9 mouse cellular contexts compared by ENCODE assay signal in the genomic region with DNA sequence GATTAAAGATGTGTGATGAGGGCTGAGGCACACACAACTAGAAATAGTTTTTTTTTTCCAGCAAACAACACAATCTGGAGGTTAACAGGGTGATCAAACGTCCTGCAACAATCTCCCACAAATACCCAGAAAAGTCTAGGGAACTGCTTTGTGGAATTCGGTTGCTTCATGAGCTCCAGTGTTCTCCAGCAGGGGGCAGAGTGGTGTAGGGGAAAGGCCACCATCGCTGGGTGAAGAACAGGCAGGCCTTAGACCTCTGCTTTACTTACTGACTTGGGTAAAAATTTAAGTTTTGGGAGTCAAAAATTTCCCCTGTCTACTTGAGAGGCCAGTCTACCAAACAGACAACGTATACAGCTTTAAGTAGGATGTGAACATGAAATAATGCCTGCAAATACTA. TPM values are rescaled to one million over a fixed set of nuclear protein-coding genes. Genes with fewer than 3 reads are reported as not detected.
DNase-seq lines count a peak whose midpoint lies in the region; ATAC-seq and TF ChIP-seq lines count a peak whose summit lies in the region.
"Had no signal": no experiment of that assay in that cellular context is flagged by ENCODE, and none has a peak within 500 bp of the region (broad histone marks: within the 10 kb centered on the region; RNA-seq: fewer than 3 reads in every experiment).

No protein-coding gene starts in this region.

- no peak overlapping the region for H3K4me3 ChIP-seq in bone marrow macrophage, adult 2 months (ENCODE audit: insufficient read depth, low read length)
- no peak overlapping the region for H3K4me3 ChIP-seq in kidney, postnatal 0 days (replicated peaks; ENCODE audit: low read depth, low read length)
- no peak overlapping the region for H3K4me3 ChIP-seq in lung, adult 2 months (replicated peaks; ENCODE audit: extremely low read depth, low read depth, low read length)
- H3K4me3 ChIP-seq: neural tube, embryonic 12.5 days had no signal

- no peak overlapping the region for H3K27ac ChIP-seq in bone marrow macrophage, adult 2 months (ENCODE audit: insufficient read depth, low read depth, low read length)
- no peak overlapping the region for H3K27ac ChIP-seq in kidney, postnatal 0 days
- H3K27ac ChIP-seq: neural tube, embryonic 12.5 days had no signal

- peak; percentile 91 for DNase-seq in 3T3-L1 (ENCODE audit: low read depth, low spot score)
- peak; percentile 83 for DNase-seq in CD4-positive, CD25-positive, alpha-beta regulatory T cell, adult 2 months (ENCODE audit: low read depth, low spot score)
- DNase-seq in kidney, postnatal 0 days (ENCODE audit: low spot score) = peak; percentile 89
- peak; percentile 77 for DNase-seq in lung, adult 2 months
- peak; percentile 66 to 88 for DNase-seq in right cerebral cortex, adult 2 months (ENCODE audit: low spot score in 2 of 2)
- peak; percentile 34 for DNase-seq in urinary bladder, postnatal 10 days (ENCODE audit: low spot score)

- no peaks in the 10 kb centered on the region for H3K36me3 ChIP-seq in kidney, postnatal 0 days (ENCODE audit: insufficient read depth, low read length)
- H3K36me3 ChIP-seq: neural tube, embryonic 12.5 days had no signal

- H3K9ac ChIP-seq in kidney, postnatal 0 days (ENCODE audit: low read depth, low read length) = no peak overlapping the region
- H3K9ac ChIP-seq: neural tube, embryonic 12.5 days had no signal

- no peaks in the 10 kb centered on the region for H3K9me3 ChIP-seq in kidney, postnatal 0 days (replicated peaks; ENCODE audit: low read length)
- H3K9me3 ChIP-seq: neural tube, embryonic 12.5 days had no signal

- ATAC-seq in erythroid progenitor cell, adult 5-6 weeks (replicated peaks; ENCODE audit: low FRiP score, poor library complexity, severe bottlenecking) = peak; percentile 75
- no peak for ATAC-seq in kidney, postnatal 0 days (replicated peaks; ENCODE audit: low FRiP score, low read depth)

- H3K4me1 ChIP-seq in bone marrow macrophage, adult 2 months (ENCODE audit: control insufficient read depth, insufficient read depth, low read length) = peaks cover 13% of the 10 kb centered on the region
- no peaks in the 10 kb centered on the region for H3K4me1 ChIP-seq in kidney, postnatal 0 days (replicated peaks; ENCODE audit: insufficient read depth, low read length)
- no peaks in the 10 kb centered on the region; the same call in 1 of the 2 replicates for H3K4me1 ChIP-seq in lung, adult 2 months (ENCODE audit: control insufficient read depth, insufficient read depth, low read length)
- H3K4me1 ChIP-seq: neural tube, embryonic 12.5 days had no signal

- no peak for TF ChIP-seq POLR2A in bone marrow macrophage, adult 2 months (IDR thresholded peaks at IDR 0.05; ENCODE audit: borderline replicate concordance, low read depth, low read length)
- TF ChIP-seq POLR2A in lung, adult 2 months (IDR thresholded peaks at IDR 0.05; ENCODE audit: borderline replicate concordance, extremely low read depth, low read depth, low read length) = no peak

- H3K4me2 ChIP-seq in kidney, postnatal 0 days (ENCODE audit: low read length) = no peak overlapping the region
- H3K4me2 ChIP-seq: neural tube, embryonic 12.5 days had no signal

- no peaks in the 10 kb centered on the region for H3K27me3 ChIP-seq in kidney, postnatal 0 days (ENCODE audit: insufficient read depth, low read length)
- H3K27me3 ChIP-seq: neural tube, embryonic 12.5 days had no signal

- peak; percentile 64 for TF ChIP-seq CTCF in bone marrow macrophage, adult 2 months (IDR thresholded peaks at IDR 0.05; ENCODE audit: low read depth, low read length)
- peak; percentile 96 for TF ChIP-seq CTCF in kidney, postnatal 0 days (IDR thresholded peaks at IDR 0.05; ENCODE audit: low read depth)
- TF ChIP-seq CTCF in lung, adult 2 months (IDR thresholded peaks at IDR 0.05; ENCODE audit: insufficient read depth, low read length) = peak; percentile 89

- 7% methylated on average over 4 of the region's 4 CpGs for whole genome bisulfite sequencing in kidney, postnatal 0 days
- 12% methylated on average over 4 of the region's 4 CpGs for WGBS in lung, adult 2 months

RNA-seq across cellular contexts. Expression of a gene that starts 8.2 kb away (rescaled TPM):
- 34.2 and 36.0 TPM in 2 replicates for polyA plus RNA-seq in bone marrow macrophage, adult 2 months (2012; ENCODE audit: insufficient read depth, insufficient read length, missing spikeins)
- 28.1 and 33.5 TPM in 2 replicates for total RNA-seq in erythroid progenitor cell, adult 5-6 weeks (2015; ENCODE audit: low replicate concordance)
- total RNA-seq in erythroid progenitor cell, adult 5-6 weeks (2017; ENCODE audit: low replicate concordance) = 22.2 and 30.9 TPM in 2 replicates
- 17.4 and 18.2 TPM in 2 replicates for polyA plus RNA-seq in kidney, postnatal 0 days (2015; fragmentation: Nextera tagmentation; extraction: Ambion mirVana)
- polyA plus RNA-seq in lung, adult 2 months (2012; rRNA removed) = 9.5 and 13.5 TPM in 2 replicates

RNA-seq across cellular contexts. Expression of a gene that starts 39.1 kb away (rescaled TPM):
- not detected in 2 replicates for polyA plus RNA-seq in bone marrow macrophage, adult 2 months (2012; ENCODE audit: insufficient read depth, insufficient read length, missing spikeins)
- total RNA-seq in erythroid progenitor cell, adult 5-6 weeks (2015; ENCODE audit: low replicate concordance) = not detected in 2 replicates
- total RNA-seq in erythroid progenitor cell, adult 5-6 weeks (2017; ENCODE audit: low replicate concordance) = not detected in 2 replicates
- 52.9 and 55.6 TPM in 2 replicates for polyA plus RNA-seq in kidney, postnatal 0 days (2015; fragmentation: Nextera tagmentation; extraction: Ambion mirVana)
- 0.65 and 0.99 TPM in 2 replicates for polyA plus RNA-seq in lung, adult 2 months (2012; rRNA removed)
- polyA plus RNA-seq: neural tube, embryonic 12.5 days had no signal

RNA-seq across cellular contexts. Expression of a gene that starts 45.9 kb away (rescaled TPM):
- 43.3 and 47.8 TPM in 2 replicates for polyA plus RNA-seq in bone marrow macrophage, adult 2 months (2012; ENCODE audit: insufficient read depth, insufficient read length, missing spikeins)
- 16.8 and 19.5 TPM in 2 replicates for total RNA-seq in erythroid progenitor cell, adult 5-6 weeks (2015; ENCODE audit: low replicate concordance)
- 6.8 and 7.4 TPM in 2 replicates for total RNA-seq in erythroid progenitor cell, adult 5-6 weeks (2017; ENCODE audit: low replicate concordance)
- polyA plus RNA-seq in kidney, postnatal 0 days (2015; fragmentation: Nextera tagmentation; extraction: Ambion mirVana) = 116 and 126 TPM in 2 replicates
- polyA plus RNA-seq in lung, adult 2 months (2012; rRNA removed) = 68.7 and 97.9 TPM in 2 replicates

RNA-seq across cellular contexts. Expression of a gene that starts 47.9 kb away (rescaled TPM):
- 23.4 and 31.0 TPM in 2 replicates for polyA plus RNA-seq in bone marrow macrophage, adult 2 months (2012; ENCODE audit: insufficient read depth, insufficient read length, missing spikeins)
- total RNA-seq in erythroid progenitor cell, adult 5-6 weeks (2015; ENCODE audit: low replicate concordance) = 12.2 and 16.2 TPM in 2 replicates
- 5.4 and 7.9 TPM in 2 replicates for total RNA-seq in erythroid progenitor cell, adult 5-6 weeks (2017; ENCODE audit: low replicate concordance)
- polyA plus RNA-seq in kidney, postnatal 0 days (2015; fragmentation: Nextera tagmentation; extraction: Ambion mirVana) = 79.3 and 80.7 TPM in 2 replicates
- 20.3 and 26.0 TPM in 2 replicates for polyA plus RNA-seq in lung, adult 2 months (2012; rRNA removed)

RNA-seq across cellular contexts. Expression of a gene that starts 48.1 kb away (rescaled TPM):
- 24.0 and 27.8 TPM in 2 replicates for polyA plus RNA-seq in bone marrow macrophage, adult 2 months (2012; ENCODE audit: insufficient read depth, insufficient read length, missing spikeins)
- 7.1 and 25.9 TPM in 2 replicates for total RNA-seq in erythroid progenitor cell, adult 5-6 weeks (2015; ENCODE audit: low replicate concordance)
- 7.3 and 12.5 TPM in 2 replicates for total RNA-seq in erythroid progenitor cell, adult 5-6 weeks (2017; ENCODE audit: low replicate concordance)
- 32.3 and 33.1 TPM in 2 replicates for polyA plus RNA-seq in kidney, postnatal 0 days (2015; fragmentation: Nextera tagmentation; extraction: Ambion mirVana)
- 24.7 and 31.6 TPM in 2 replicates for polyA plus RNA-seq in lung, adult 2 months (2012; rRNA removed)

Comparison
In these comparisons a context has a peak if more than half of its experiments do, and no peak if none do; other contexts are left out.
1. DNase-seq: peak in every context shown above with its lines; median percentile 91 in 3T3-L1; 89 in kidney, postnatal 0 days; 83 in CD4-positive, CD25-positive, alpha-beta regulatory T cell, adult 2 months; 77 in lung, adult 2 months; 77 in right cerebral cortex, adult 2 months; 34 in urinary bladder, postnatal 10 days.
2. RNA of a gene that starts 39.1 kb away (polyA plus RNA-seq): 52.9 to 55.6 TPM in kidney, postnatal 0 days; 0.65 to 0.99 TPM in lung, adult 2 months and not detected in bone marrow macrophage, adult 2 months; every median in the first group is over 10 times any median in the second.
3. Peak in every context shown above with its lines, with median percentiles within 50 percentile points of each other: CTCF ChIP-seq.